Mouse (Mus musculus) G1E (cell line): ENCODE measurements around the gene Zan.

Source experiments
- CTCF ChIP-seq: IDR thresholded peaks from 2 replicates; pipeline ENCODE4 v1.5.1; 2012; ENCODE audit warnings: low read depth, low read length, inconsistent platforms, mixed read lengths
- GATA1 ChIP-seq: IDR thresholded peaks from 2 replicates; pipeline ENCODE4 v1.6.1; 2012; ENCODE audit warnings: borderline replicate concordance, low read length, inconsistent platforms, mixed read lengths
- GATA2 ChIP-seq: IDR thresholded peaks from 2 replicates; pipeline ENCODE4 v1.6.1; 2012; ENCODE audit warnings: low read depth, low read length, inconsistent platforms, borderline replicate concordance
- POLR2AphosphoS5 ChIP-seq: IDR thresholded peaks from 2 replicates; pipeline ENCODE4 v1.6.1; 2012; ENCODE audit warnings: low read depth, low read length, inconsistent platforms; ENCODE audit not compliant: insufficient replicate concordance
- TAL1 ChIP-seq: conservative IDR thresholded peaks from 2 replicates; pipeline ENCODE4 v1.6.1; 2012; ENCODE audit warnings: low read depth, low read length, inconsistent platforms, mixed read lengths

- no peak for TF ChIP-seq GATA2
- no peak for TF ChIP-seq CTCF
- no peak for TF ChIP-seq POLR2AphosphoS5
- no peak for TF ChIP-seq GATA1
- no peak for TF ChIP-seq TAL1
Measured at GRCm38 (mm10) chr5:137335066-137335465, 141.8 kb downstream of the Zan start.
